Mouse (Mus musculus) ZHBTc4 (cell line): ENCODE measurements at regions not wholly inside any gene's neighbourhood (a gene's known extent, or its start where the extent isn't known, plus 50 kb on each side); places are given as distances from the start of the nearest gene placed in this dataset.
A peak's percentile ranks its signal among the peaks of the same experiment; 100 is the strongest.
"Not testable (repeated sequence)": the region's sequence is repeated elsewhere in the genome, so short reads cannot be mapped to it uniquely, and the experiment has no call there.

ENCODE experiments used
- DNase-seq: peaks from one replicate; pipeline ENCODE4 v3.0.0-alpha.2; 2011; ENCODE audit warnings: low read depth, low spot score

DNA sequence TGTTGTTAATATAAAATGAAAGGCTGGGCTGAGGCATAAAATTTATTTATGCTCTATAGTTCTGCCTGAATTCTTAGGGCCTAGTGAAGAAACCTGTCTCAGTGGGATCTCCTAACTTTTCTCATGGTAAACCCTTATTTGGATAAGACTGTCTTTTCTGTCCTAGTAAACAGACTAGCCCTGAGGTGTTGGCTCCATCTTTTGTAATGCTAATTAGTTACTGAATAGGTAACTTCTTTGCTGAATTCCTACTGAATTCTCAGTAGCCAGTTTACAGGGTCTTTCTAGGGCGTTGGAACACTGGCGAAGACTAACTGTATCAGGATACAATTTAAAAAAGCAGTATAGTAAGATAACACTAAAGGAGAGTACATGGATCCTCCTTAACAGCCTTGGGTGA lies 425.0 kb upstream of the Arhgef26 start:
- peak; percentile 72 for DNase-seq

DNA sequence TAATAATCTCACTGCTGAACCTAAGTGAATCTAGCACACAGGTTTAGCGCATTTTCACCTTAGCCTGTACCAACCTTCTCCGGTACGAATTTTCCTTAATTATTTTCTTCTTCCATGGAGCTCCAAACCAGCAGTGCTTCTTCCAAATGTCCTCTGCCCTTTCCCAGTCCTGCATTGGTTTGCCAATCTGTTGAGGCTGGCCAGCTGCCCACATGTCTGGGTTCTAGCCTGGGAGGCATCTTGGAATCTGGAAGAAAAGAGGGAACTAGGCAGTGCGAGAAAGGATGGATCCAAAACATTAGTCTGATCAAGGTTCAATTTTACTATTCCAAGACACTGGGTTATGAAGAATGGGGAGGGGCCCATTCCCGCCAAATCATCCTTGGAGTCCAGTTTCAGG lies 422.0 kb upstream of the Arhgef26 start:
- DNase-seq, result not testable (repeated sequence)
